Comparison of ENCODE assay signal across 23 mouse cellular contexts in the genomic region with DNA sequence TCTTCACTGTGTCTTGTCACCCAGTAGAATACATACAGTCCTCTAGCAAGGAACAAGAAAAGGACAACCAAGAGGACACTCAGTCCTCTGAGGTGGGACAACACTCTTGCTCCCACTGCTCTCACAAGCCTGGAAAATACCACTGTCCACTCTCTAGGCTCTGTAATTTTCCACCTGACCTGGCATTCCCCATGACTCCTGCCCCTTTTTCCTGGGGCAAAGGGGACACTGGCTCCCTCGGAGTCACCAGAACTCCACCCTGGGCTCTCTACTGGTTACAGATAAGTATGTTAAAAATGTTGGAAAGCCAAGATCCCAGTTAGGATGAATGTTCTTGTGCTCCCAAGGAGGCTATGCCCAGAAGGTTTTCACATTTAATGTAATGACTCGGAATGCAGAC. TPM values are rescaled to one million over a fixed set of nuclear protein-coding genes. Genes with fewer than 3 reads are reported as not detected.
DNase-seq lines count a peak whose midpoint lies in the region; ATAC-seq and TF ChIP-seq lines count a peak whose summit lies in the region.
"Had no signal": no experiment of that assay in that cellular context is flagged by ENCODE, and none has a peak within 500 bp of the region (broad histone marks: within the 10 kb centered on the region; RNA-seq: fewer than 3 reads in every experiment).

No protein-coding gene starts in this region.

- peaks cover 55% of the 10 kb centered on the region for H3K4me1 ChIP-seq in hindbrain, embryonic 10.5 days (replicated peaks)
- H3K4me1 ChIP-seq in hindbrain, embryonic 12.5 days: peaks cover 15% of the 10 kb centered on the region
- H3K4me1 ChIP-seq in kidney, adult 2 months (ENCODE audit: control insufficient read depth, insufficient read depth, low read length): peaks cover 13% of the 10 kb centered on the region; the same call in 1 of the 2 replicates
- H3K4me1 ChIP-seq in kidney, embryonic 14.5 days (ENCODE audit: control insufficient read depth, insufficient read depth, low read length): peaks cover 4% of the 10 kb centered on the region; the same call in 1 of the 2 replicates
- peaks cover 20% of the 10 kb centered on the region for H3K4me1 ChIP-seq in kidney, embryonic 16.5 days (ENCODE audit: insufficient read depth, low read length)

- no peak overlapping the region for H3K4me3 ChIP-seq in hindbrain, embryonic 10.5 days
- H3K4me3 ChIP-seq in hindbrain, embryonic 12.5 days: no peak overlapping the region
- H3K4me3 ChIP-seq in kidney, adult 2 months (ENCODE audit: insufficient read depth, low read depth, low read length): no peak overlapping the region
- no peak overlapping the region for H3K4me3 ChIP-seq in kidney, embryonic 14.5 days (ENCODE audit: low read length)
- no peak overlapping the region for H3K4me3 ChIP-seq in kidney, embryonic 16.5 days (ENCODE audit: low read length)
- H3K4me3 ChIP-seq: embryonic facial prominence, embryonic 10.5 days; embryonic facial prominence, embryonic 12.5 days; forebrain, embryonic 13.5 days had no signal

- 47% methylated on average over 2 of the region's 2 CpGs for WGBS in hindbrain, embryonic 10.5 days
- 54% methylated on average over 2 of the region's 2 CpGs for WGBS in hindbrain, embryonic 12.5 days
- 40% methylated on average over 2 of the region's 2 CpGs for WGBS in kidney, adult 2 months
- WGBS in kidney, embryonic 14.5 days: 58% methylated on average over 2 of the region's 2 CpGs
- 63% methylated on average over 2 of the region's 2 CpGs for WGBS in kidney, embryonic 16.5 days

- no peaks in the 10 kb centered on the region for H3K36me3 ChIP-seq in hindbrain, embryonic 10.5 days
- H3K36me3 ChIP-seq in hindbrain, embryonic 12.5 days: no peaks in the 10 kb centered on the region
- H3K36me3 ChIP-seq in kidney, adult 2 months (ENCODE audit: control insufficient read depth, insufficient read depth, low read length): no peaks in the 10 kb centered on the region
- no peaks in the 10 kb centered on the region for H3K36me3 ChIP-seq in kidney, embryonic 14.5 days (ENCODE audit: control insufficient read depth, insufficient read depth, low read length)
- no peaks in the 10 kb centered on the region for H3K36me3 ChIP-seq in kidney, embryonic 16.5 days (ENCODE audit: insufficient read depth, low read length)
- H3K36me3 ChIP-seq: embryonic facial prominence, embryonic 10.5 days; embryonic facial prominence, embryonic 12.5 days had no signal

- no peak for ATAC-seq in hindbrain, embryonic 12.5 days (ENCODE audit: low FRiP score)
- ATAC-seq in kidney, embryonic 14.5 days (ENCODE audit: low FRiP score, low TSS enrichment): no peak
- ATAC-seq in kidney, embryonic 16.5 days (ENCODE audit: low FRiP score, low TSS enrichment): no peak
- ATAC-seq: activated CD4-positive, CD25-positive, alpha-beta regulatory T cell, adult 4 months; CD4-positive, CD25-positive, alpha-beta regulatory T cell, adult 4 months; forebrain, embryonic 13.5 days; Patski had no signal

- peaks cover 61% of the 10 kb centered on the region for H3K27me3 ChIP-seq in hindbrain, embryonic 10.5 days (ENCODE audit: insufficient read depth, poor library complexity, severe bottlenecking)
- H3K27me3 ChIP-seq in hindbrain, embryonic 12.5 days: peaks cover 31% of the 10 kb centered on the region
- H3K27me3 ChIP-seq in kidney, adult 2 months (replicated peaks; ENCODE audit: control insufficient read depth, insufficient read depth, low read length): no peaks in the 10 kb centered on the region
- peaks cover 2% of the 10 kb centered on the region; the same call in 1 of the 2 replicates for H3K27me3 ChIP-seq in kidney, embryonic 14.5 days (ENCODE audit: control insufficient read depth, insufficient read depth, low read length)
- H3K27me3 ChIP-seq in kidney, embryonic 16.5 days (ENCODE audit: insufficient read depth, low read length): peaks cover 6% of the 10 kb centered on the region

- no peak for TF ChIP-seq CTCF in kidney, adult 2 months (conservative IDR thresholded peaks at IDR 0.05; ENCODE audit: insufficient read depth, insufficient read length, low read depth, low read length)

- no peak overlapping the region for H3K4me2 ChIP-seq in hindbrain, embryonic 12.5 days (replicated peaks)
- no peak overlapping the region for H3K4me2 ChIP-seq in kidney, embryonic 14.5 days (replicated peaks; ENCODE audit: low read depth, low read length)
- H3K4me2 ChIP-seq in kidney, embryonic 16.5 days (replicated peaks; ENCODE audit: low read depth, low read length): no peak overlapping the region
- H3K4me2 ChIP-seq: embryonic facial prominence, embryonic 12.5 days; forebrain, embryonic 13.5 days had no signal

- no peaks in the 10 kb centered on the region for H3K9me3 ChIP-seq in hindbrain, embryonic 10.5 days
- no peaks in the 10 kb centered on the region for H3K9me3 ChIP-seq in hindbrain, embryonic 12.5 days (replicated peaks)
- no peaks in the 10 kb centered on the region for H3K9me3 ChIP-seq in kidney, embryonic 14.5 days (ENCODE audit: control insufficient read depth, low read length)
- H3K9me3 ChIP-seq in kidney, embryonic 16.5 days (ENCODE audit: low read length): no peaks in the 10 kb centered on the region
- H3K9me3 ChIP-seq: embryonic facial prominence, embryonic 10.5 days; embryonic facial prominence, embryonic 12.5 days; forebrain, embryonic 13.5 days had no signal

- no peak for TF ChIP-seq POLR2A in kidney, adult 2 months (IDR thresholded peaks at IDR 0.05; ENCODE audit: low read depth, low read length)

- 0 out of 2 replicates have a peak overlapping the region, but pooled peaks have one; percentile 16 for H3K27ac ChIP-seq in hindbrain, embryonic 10.5 days
- no peak overlapping the region for H3K27ac ChIP-seq in hindbrain, embryonic 12.5 days
- peak overlapping the region; percentile 78 for H3K27ac ChIP-seq in kidney, adult 2 months (ENCODE audit: insufficient read depth, low read depth, low read length)
- no peak overlapping the region for H3K27ac ChIP-seq in kidney, embryonic 14.5 days (ENCODE audit: low read depth, low read length)
- no peak overlapping the region for H3K27ac ChIP-seq in kidney, embryonic 16.5 days (ENCODE audit: low read length)
- H3K27ac ChIP-seq: embryonic facial prominence, embryonic 10.5 days; embryonic facial prominence, embryonic 12.5 days; forebrain, embryonic 13.5 days had no signal

- H3K9ac ChIP-seq in hindbrain, embryonic 12.5 days: no peak overlapping the region
- no peak overlapping the region for H3K9ac ChIP-seq in kidney, embryonic 14.5 days (ENCODE audit: low read depth, low read length)
- H3K9ac ChIP-seq in kidney, embryonic 16.5 days (replicated peaks; ENCODE audit: low read length): no peak overlapping the region
- H3K9ac ChIP-seq: embryonic facial prominence, embryonic 12.5 days; forebrain, embryonic 13.5 days had no signal

- no peak for DNase-seq in hindbrain, embryonic 10.5 days (ENCODE audit: low spot score)
- DNase-seq in kidney, adult 2 months: peak; percentile 76
- DNase-seq in kidney, postnatal 14 days: peak; percentile 56
- DNase-seq in kidney, postnatal 36 days: peak; percentile 42
- DNase-seq in kidney, postnatal 4 days: no peak
- DNase-seq: adrenal gland, adult 8-10 months; adrenal gland, postnatal 14 days; adrenal gland, postnatal 36 days; B cell, adult 2 months; cerebellum, adult 11-12 months; cerebellum, adult 2 months; cerebellum, adult 9-10 months; cerebellum, postnatal 10 days; cerebellum, postnatal 25 days had no signal

RNA-seq across cellular contexts. Expression of a gene that starts 1.8 kb away (rescaled TPM):
- 10.9 and 19.2 TPM in 2 replicates for polyA plus RNA-seq in hindbrain, embryonic 10.5 days (2016; fragmentation: Nextera tagmentation; extraction: Ambion mirVana)
- polyA plus RNA-seq in hindbrain, embryonic 12.5 days (2016; fragmentation: Nextera tagmentation; extraction: Ambion mirVana): 5.6 and 6.4 TPM in 2 replicates
- polyA plus RNA-seq in kidney, adult 2 months (2012; rRNA removed): 30.5 and 37.8 TPM in 2 replicates
- polyA plus RNA-seq in kidney, embryonic 14.5 days (2014; fragmentation: Nextera tagmentation; extraction: Ambion mirVana): 5.1 and 7.3 TPM in 2 replicates
- 8.6 and 9.7 TPM in 2 replicates for polyA plus RNA-seq in kidney, embryonic 16.5 days (2015; fragmentation: Nextera tagmentation; extraction: Ambion mirVana)
- polyA plus RNA-seq: activated CD4-positive, CD25-positive, alpha-beta regulatory T cell, adult 4 months had no signal

RNA-seq across cellular contexts. Expression of a gene that starts 46.4 kb away (rescaled TPM):
- polyA plus RNA-seq in hindbrain, embryonic 10.5 days (2016; fragmentation: Nextera tagmentation; extraction: Ambion mirVana): 12.9 and 13.2 TPM in 2 replicates
- 18.5 and 21.7 TPM in 2 replicates for polyA plus RNA-seq in hindbrain, embryonic 12.5 days (2016; fragmentation: Nextera tagmentation; extraction: Ambion mirVana)
- polyA plus RNA-seq in kidney, adult 2 months (2012; rRNA removed): 18.4 and 27.8 TPM in 2 replicates
- polyA plus RNA-seq in kidney, embryonic 14.5 days (2014; fragmentation: Nextera tagmentation; extraction: Ambion mirVana): 35.4 and 37.3 TPM in 2 replicates
- 19.0 and 23.2 TPM in 2 replicates for polyA plus RNA-seq in kidney, embryonic 16.5 days (2015; fragmentation: Nextera tagmentation; extraction: Ambion mirVana)

RNA-seq across cellular contexts. Expression of a gene that starts 50.7 kb away (rescaled TPM):
- 73.2 and 104 TPM in 2 replicates for polyA plus RNA-seq in hindbrain, embryonic 10.5 days (2016; fragmentation: Nextera tagmentation; extraction: Ambion mirVana)
- 97.4 and 103 TPM in 2 replicates for polyA plus RNA-seq in hindbrain, embryonic 12.5 days (2016; fragmentation: Nextera tagmentation; extraction: Ambion mirVana)
- polyA plus RNA-seq in kidney, adult 2 months (2012; rRNA removed): 8.4 and 14.3 TPM in 2 replicates
- 67.3 and 95.9 TPM in 2 replicates for polyA plus RNA-seq in kidney, embryonic 14.5 days (2014; fragmentation: Nextera tagmentation; extraction: Ambion mirVana)
- polyA plus RNA-seq in kidney, embryonic 16.5 days (2015; fragmentation: Nextera tagmentation; extraction: Ambion mirVana): 77.9 and 83.0 TPM in 2 replicates

Comparison
In these comparisons a context has a peak if more than half of its experiments do, and no peak if none do; other contexts are left out.
1. DNase-seq: peak in kidney, adult 2 months (single experiment), kidney, postnatal 14 days (single experiment) and kidney, postnatal 36 days (2 of 2); none in hindbrain, embryonic 10.5 days (single experiment) and kidney, postnatal 4 days (0 of 2).
2. H3K27ac ChIP-seq: peak in hindbrain, embryonic 10.5 days (single experiment) and kidney, adult 2 months (single experiment); none in hindbrain, embryonic 12.5 days (single experiment), kidney, embryonic 14.5 days (single experiment) and kidney, embryonic 16.5 days (single experiment).